Mouse (Mus musculus) cerebellum, adult 9-10 months (tissue): ENCODE data around the gene Lin28a.

ENCODE experiments used
- DNase-seq: peaks from one replicate; pipeline ENCODE4 v3.0.0; 2022

The Lin28a gene

GRCm38 (mm10) chr4:134018779-134019145, at the start of gene Lin28a:
Lin28a (minus strand) TSS chr4:134018841.
- no peak for DNase-seq

GRCm38 (mm10) chr4:134067833-134068544, 49.3 kb upstream of the Lin28a start:
- DNase-seq, result no peak

GRCm38 (mm10) chr4:134067383-134067782, 48.7 kb upstream of the Lin28a start:
- no peak for DNase-seq

GRCm38 (mm10) chr4:134065431-134066004, 46.9 kb upstream of the Lin28a start:
- no peak for DNase-seq

- no peak for DNase-seq
Measured at GRCm38 (mm10) chr4:134062561-134062960, 43.9 kb upstream of the Lin28a start.

GRCm38 (mm10) chr4:134061944-134062446, 43.4 kb upstream of the Lin28a start:
- no peak for DNase-seq

- no peak for DNase-seq
Measured at GRCm38 (mm10) chr4:134061166-134061830, 42.7 kb upstream of the Lin28a start.

- DNase-seq, result no peak
Measured at GRCm38 (mm10) chr4:134060135-134060865, 41.7 kb upstream of the Lin28a start, which contains the start of gene Crybg2. Crybg2 (plus strand) TSS chr4:134060815.

GRCm38 (mm10) chr4:134058908-134059307, 40.3 kb upstream of the Lin28a start:
- DNase-seq, result no peak

- no peak for DNase-seq
Measured at GRCm38 (mm10) chr4:134058166-134058715, 39.6 kb upstream of the Lin28a start.

GRCm38 (mm10) chr4:134053538-134053937, 34.9 kb upstream of the Lin28a start, which contains the start of gene Zfp683:
Zfp683 (plus strand) TSS chr4:134053838.
- DNase-seq, result no peak

GRCm38 (mm10) chr4:134052560-134052959, 33.9 kb upstream of the Lin28a start:
- DNase-seq, result peak; percentile 64

- DNase-seq, result no peak
Measured at GRCm38 (mm10) chr4:134051912-134052311, 33.3 kb upstream of the Lin28a start.

- no peak for DNase-seq
Measured at GRCm38 (mm10) chr4:134047648-134048047, 29.0 kb upstream of the Lin28a start.

- no peak for DNase-seq
Measured at GRCm38 (mm10) chr4:134043041-134043440, 24.4 kb upstream of the Lin28a start.

GRCm38 (mm10) chr4:134041317-134042123, 22.9 kb upstream of the Lin28a start:
- no peak for DNase-seq

GRCm38 (mm10) chr4:134035953-134036352, 17.3 kb upstream of the Lin28a start:
- DNase-seq, result peak; percentile 78

- DNase-seq, result no peak
Measured at GRCm38 (mm10) chr4:134025802-134026201, 7.2 kb upstream of the Lin28a start.

GRCm38 (mm10) chr4:134020621-134021020, 2.0 kb upstream of the Lin28a start:
- no peak for DNase-seq

GRCm38 (mm10) chr4:134019641-134020351, 1.2 kb upstream of the Lin28a start:
- DNase-seq, result peak; percentile 84

- DNase-seq, result no peak
Measured at GRCm38 (mm10) chr4:134019210-134019609, 569 bp upstream of the Lin28a start.
